Mouse (Mus musculus) olfactory bulb, adult 2 months (tissue): Measurements from ENCODE around the gene Gucy2e.

Experiments used
- CTCF ChIP-seq: fragments of 200-500 bp; IDR thresholded peaks from 2 replicates; pipeline ENCODE4 v1.5.1; 2012; ENCODE audit warnings: low read depth, mild to moderate bottlenecking, low read length, moderate library complexity; ENCODE audit not compliant: insufficient read depth
- POLR2A ChIP-seq: fragments of 200-500 bp; IDR thresholded peaks from 2 replicates; pipeline ENCODE4 v1.6.1; 2012; ENCODE audit warnings: mild to moderate bottlenecking, low read depth, low read length, moderate library complexity; ENCODE audit not compliant: insufficient read depth

DNA sequence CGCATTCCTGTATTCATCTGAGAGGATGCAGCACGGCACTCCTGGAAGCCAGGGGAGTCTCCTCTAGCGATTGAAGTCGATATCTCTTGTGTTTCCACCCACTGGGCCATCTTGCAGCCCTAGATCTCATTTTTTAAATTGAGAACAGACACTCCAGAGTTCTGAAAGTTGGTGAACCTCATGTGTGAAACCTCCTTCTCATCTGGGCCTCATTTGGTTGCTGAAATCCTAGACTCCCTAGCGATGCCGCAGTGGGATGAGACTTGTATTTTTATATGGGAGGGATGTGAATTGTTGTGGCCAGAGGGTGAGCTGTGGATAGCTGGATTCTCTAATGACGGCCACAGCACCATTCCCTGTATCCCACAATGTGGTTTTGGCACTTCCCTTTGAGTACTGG, 15.1 kb upstream of the Gucy2e start:
- TF ChIP-seq CTCF (no peak), POLR2A (no peak)
